Mouse (Mus musculus) heart, postnatal 25 days (tissue): ENCODE results near the gene Cap2. TPM values are rescaled to one million over a fixed set of nuclear protein-coding genes. Genes with fewer than 3 reads are reported as not detected.

Source experiments
- DNase-seq: peaks from one replicate; pipeline ENCODE4 v3.0.0; 2022; ENCODE audit warnings: low spot score
- intact Hi-C: fragments of 180-260 bp; cut with DNase I; formaldehyde crosslinking; loops from one replicate; pipeline ENCODE4 v1.15.1; 2025
- total RNA-seq, 2 experiments: library from RNA; stranded (reverse); gene quantifications; 2 replicates each; pipeline ENCODE4 v1.2.3; 2021

Cap2 gene
- total RNA-seq, 2 experiments from 2014 or later = 133 to 155 TPM

DNA sequence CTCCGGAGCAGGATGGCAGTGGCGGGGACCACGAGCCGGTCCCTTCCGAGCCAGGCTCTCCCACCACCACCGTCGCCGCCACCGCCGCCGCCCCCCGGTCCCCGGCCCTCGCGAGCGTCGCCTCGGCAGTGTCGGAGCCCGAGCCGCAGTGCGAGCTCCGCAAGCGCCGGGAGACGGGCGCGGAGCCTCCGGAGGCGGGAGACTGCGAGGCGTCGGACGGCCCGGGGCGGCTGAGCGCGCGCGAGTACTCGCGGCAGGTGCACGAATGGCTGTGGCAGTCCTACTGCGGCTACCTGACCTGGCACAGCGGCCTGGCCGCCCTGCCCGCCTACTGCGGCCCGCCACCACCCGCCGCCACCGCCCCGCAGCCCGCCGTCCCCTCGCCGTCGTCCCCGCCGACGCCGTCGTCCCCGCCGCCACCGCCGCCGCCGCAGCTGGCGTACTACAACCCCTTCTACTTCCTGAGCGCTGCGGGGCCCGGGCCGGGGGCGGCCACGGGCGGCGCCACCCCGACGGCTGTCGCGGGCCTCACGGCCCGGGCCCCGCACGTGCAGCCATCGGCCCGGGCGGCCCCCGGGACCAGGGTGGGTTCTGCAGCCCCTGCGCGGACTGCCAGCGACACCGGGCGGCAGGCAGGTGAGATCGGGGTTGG lies 168.1 kb downstream of the Cap2 start:
- no peak for DNase-seq
- intact Hi-C loops = no loop called here

DNA sequence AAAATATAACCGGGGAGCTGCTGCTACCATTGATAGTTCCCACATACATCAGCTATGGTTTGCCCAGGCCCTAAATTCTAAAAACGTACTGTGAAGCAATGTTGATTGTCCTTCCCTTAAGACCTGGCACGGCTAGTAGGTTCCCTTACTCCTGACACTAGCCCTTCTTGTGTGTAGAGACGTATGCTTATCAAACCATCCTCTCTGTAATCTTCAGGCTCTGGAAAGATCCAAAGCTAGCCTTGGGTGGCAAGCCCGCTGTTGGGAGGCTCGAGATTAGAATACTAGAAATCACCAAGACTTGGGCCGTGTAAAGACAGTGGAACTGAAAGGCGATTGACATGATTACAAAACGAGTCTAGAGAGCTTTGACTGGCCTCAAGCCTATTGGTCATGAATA lies 168.9 kb downstream of the Cap2 start:
- intact Hi-C loops = no loop called here
- DNase-seq = no peak

DNA sequence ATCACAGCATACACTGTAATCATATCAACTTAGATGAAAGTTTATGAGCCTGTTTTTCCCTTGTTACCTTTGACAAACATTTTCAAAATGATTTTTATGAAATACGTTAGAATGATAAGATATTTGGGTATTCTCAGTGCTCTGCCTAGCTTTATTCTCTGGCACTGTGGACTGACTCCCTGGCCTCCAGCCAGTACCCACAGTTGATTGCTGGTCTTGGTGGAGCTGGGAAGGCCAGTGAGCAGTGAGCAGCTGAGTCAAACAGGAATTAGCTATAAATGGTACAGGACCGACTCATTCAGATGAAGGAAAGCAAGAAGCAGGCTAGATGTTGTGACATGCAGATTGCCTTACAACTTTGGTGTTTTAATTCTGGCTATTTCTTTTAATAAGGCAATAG lies 173.0 kb downstream of the Cap2 start:
- DNase-seq = no peak
- intact Hi-C loops = no loop called here

DNA sequence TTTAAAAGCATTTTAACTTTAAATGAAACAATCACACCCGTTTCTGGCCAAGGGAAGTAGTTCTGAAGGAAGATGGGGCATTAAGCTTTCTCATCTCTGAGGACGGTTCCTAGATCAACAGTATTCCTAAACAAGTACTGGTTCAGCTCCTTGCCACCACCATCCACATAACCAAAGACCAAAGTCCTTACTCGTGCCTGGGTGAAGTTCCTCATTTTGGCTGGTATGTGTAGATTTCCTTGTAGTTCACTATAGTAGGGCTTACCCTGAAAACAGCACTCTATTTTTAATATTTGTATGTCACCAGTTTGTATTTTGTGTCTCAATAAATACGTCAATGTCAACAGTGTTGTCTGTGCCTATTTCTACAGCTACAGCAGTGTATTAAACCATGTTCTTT lies 176.1 kb downstream of the Cap2 start:
- DNase-seq = no peak
- intact Hi-C loops = no loop called here

DNA sequence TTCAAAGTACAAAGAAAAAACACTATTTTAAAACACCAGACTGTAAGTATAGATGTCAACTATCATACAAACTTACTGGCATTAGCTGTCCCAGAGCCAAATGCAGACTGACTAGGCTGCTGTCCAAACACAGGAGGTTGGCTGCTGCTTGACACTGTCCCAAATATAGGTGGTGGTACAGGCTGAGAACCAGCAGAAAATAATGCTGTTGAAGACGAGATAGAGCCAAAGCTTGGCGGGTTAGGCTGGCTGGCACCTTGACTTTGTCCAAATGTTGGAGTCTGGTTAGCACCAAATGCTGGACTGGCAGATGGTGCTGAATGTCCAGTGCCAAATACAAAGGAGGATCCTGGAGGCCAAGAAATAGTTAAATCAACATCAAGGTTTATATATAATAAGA lies 181.3 kb downstream of the Cap2 start:
- DNase-seq = no peak
- intact Hi-C loops = no loop called here

DNA sequence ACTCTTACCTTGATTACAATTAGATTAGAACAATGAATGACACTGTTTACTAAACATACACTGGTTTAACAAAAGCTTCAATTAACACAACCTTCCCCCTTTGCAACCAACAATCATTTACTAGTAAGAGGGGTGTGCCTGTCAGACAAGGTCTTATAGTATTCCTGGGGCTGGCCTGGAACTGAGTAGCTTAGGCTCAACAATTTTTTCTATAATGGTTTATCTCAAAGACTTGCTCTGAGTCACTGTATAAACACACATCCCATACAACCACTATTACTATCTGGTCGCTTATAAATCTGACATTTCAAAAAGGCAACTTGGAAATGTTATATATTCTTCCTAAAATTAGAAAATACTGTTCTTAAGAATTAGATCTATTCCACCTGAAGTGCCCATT lies 181.7 kb downstream of the Cap2 start:
- no peak for DNase-seq
- intact Hi-C loops = no loop called here

DNA sequence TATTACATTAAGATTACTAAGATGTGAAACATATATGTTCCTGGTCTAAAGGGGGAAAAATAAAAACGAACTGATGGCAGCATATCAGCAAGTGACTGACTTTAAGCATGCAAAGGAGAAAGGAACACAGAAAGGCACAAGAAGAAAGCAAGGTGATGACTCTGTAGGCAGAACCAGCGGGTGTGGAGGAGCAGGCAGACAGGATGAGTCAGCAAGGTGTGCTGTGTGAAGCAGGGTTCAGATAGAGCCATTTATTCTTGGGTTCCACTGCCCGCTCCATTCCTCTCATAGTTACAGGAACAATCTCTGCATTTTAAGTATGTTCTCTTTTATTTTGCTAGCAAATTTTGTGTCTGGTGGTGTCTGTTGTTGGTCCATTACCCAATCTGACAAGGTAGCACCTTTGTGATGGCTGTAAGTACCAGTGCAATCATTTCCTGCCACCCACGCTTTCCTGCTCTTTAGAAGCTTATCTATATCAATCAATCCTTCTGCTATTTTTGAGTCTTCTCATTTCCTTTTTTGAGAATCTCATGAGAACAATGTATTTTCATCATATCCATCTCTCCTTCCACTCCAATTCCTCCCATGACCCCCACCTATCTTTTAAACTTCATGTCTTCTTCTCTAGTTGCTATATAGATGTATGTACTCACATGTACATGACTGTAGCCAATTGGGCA lies 189.1 kb downstream of the Cap2 start:
- intact Hi-C loops = no loop called here
- DNase-seq = no peak

DNA sequence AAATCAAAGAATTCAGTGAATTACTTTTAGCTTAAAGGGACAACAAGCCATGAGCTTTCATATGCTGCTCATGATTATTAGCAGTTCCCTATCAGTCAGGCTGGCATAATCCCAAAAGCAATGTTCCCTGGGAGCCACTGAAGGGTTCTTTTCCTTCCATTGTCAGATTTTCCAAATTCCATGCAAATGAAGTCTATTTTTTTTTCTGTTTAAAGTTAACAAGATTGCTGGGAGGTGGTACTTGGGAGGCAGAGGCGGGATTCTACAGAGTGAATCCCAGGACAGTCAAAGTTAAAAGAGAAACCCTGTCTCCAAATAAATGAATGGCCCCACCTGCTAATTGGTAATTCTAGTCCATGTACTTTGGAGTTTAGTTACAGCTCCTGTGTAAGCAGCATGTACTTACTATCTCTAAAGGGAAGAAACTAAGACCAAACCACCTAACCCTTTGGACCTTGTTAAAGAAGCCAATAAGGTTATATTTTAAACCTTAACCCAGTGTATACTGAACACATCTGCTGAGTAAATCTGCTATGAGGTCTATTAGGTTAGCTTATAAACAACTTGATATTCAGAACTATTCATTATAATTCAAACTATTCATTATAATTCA lies 193.8 kb downstream of the Cap2 start:
- DNase-seq = no peak

DNA sequence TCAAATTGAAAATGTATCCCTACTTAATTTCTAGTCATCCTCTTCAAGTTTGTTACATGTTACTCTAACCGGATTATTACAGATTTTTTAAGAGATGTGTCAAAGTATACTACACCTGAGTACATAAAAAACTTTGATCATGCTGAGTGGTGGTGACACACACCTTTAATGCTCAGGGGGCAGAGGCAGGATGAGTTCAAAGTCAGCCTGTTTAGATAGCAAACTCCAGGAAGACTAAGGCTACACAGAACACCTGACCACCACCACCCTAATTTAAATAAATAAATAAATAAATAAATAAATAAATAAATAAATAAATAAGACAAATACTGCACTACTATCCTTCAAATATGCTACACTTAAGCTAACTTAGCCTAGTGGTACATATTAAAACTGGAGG lies 194.3 kb downstream of the Cap2 start:
- DNase-seq = no peak
- intact Hi-C loops = no loop called here

More for the DNA sequence above, 193.8 kb downstream of the Cap2 start:
- intact Hi-C loops = no loop called here

DNA sequence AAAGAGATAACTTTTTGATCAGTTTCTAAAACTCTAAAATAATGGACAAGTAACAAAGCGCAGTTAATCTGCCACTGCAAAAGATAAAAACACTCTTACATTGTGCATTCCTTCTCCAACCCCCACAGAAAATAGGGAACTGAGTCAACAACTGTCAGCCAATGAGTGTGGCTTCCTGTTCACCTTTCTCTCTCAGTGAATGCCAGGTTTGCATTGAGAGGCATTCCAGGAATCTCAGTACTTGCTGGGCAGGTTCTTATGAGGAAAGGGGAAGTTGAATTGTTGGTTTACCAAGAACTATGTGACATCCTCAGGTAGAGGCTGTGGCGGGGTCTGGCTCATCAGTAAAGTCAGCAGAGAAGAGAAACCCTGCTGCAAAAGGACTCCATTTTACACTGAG lies 195.1 kb downstream of the Cap2 start:
- intact Hi-C loops = no loop called here
- DNase-seq = no peak

DNA sequence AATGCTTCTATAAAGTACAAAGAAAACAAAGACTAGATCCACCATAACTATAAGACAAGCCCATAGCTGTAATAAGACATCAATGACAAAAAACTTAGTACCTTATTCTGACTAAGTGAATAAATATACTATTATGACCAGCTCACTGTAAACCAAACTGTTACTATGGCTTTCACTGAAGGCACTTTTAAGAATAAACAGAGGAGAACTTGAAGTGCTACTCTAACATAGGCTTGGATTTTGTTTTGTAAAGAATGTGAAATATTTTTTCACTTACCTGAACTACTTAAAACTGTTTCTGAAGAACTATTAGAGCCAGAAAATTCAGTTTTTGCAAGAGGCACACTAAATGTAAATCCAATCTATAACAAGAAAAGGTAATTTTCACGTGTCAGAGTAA lies 197.7 kb downstream of the Cap2 start:
- no peak for DNase-seq
- intact Hi-C loops = no loop called here

Other genes starting within 250 kb of the Cap2 start
- under 1 TPM; 0.36 to 0.45 TPM for gene Stmnd1, start 228.1 kb upstream of the Cap2 start, total RNA-seq
- 100 to 1,000 TPM; 188 to 202 TPM for gene Rbm24, start 83.4 kb upstream of the Cap2 start, total RNA-seq
- gene Fam8a1, start 167.7 kb downstream of the Cap2 start, total RNA-seq = 10 to 100 TPM; 31.0 to 37.0 TPM
- 10 to 100 TPM; 29.4 to 39.3 TPM for gene Nup153, start 226.1 kb downstream of the Cap2 start, total RNA-seq